Mouse (Mus musculus) cortical plate, adult 2 months (tissue): ENCODE results near the gene Akap6.

Experiments used
- CTCF ChIP-seq: fragments of 200-500 bp; IDR thresholded peaks from 2 replicates; pipeline ENCODE4 v1.5.1; 2011; ENCODE audit warnings: mild to moderate bottlenecking, control low read depth, low read length; ENCODE audit not compliant: insufficient read depth; ENCODE audit errors: extremely low read depth
- POLR2A ChIP-seq: fragments of 200-500 bp; IDR thresholded peaks from 2 replicates; pipeline ENCODE4 v1.6.1; 2011; ENCODE audit warnings: mild to moderate bottlenecking, low read length, control low read depth; ENCODE audit not compliant: insufficient read depth; ENCODE audit errors: extremely low read depth

DNA sequence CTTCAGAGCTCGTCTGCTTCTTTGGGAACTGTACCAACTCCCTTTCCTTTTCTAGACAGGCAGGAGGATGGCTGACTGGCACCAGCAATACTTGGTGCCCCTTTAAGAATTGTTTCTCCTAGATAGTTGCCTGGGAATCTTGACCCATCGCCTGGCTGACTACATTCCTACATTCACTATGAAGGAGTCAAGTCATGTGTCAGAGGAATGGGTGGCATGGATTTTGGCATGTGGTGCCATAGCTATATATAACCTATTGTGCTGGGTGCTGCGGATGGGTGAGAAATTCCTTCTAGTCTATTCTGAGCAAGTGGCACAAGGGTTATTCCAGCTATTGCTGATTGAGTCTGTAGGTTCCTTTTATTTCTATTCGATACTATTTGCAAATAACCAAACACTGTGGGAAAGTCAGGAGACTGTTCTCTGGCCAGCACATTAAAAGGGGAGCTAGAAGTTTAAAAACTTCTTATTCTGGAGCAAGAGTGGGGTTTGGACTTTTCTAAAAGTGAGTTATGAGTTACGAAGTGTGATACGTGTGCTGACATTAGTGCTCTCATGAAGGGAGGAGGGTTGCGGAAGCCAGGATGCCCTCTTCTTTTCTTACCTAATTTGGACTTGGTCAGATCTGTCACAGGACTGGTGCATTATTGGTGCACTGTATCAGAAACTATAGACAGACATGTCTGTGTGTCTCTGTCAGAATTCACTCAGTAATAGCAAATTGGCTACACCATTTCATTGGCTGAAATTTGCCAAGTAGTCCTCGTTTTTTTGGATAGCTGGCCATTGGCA lies 178.0 kb downstream of the Akap6 start:
- TF ChIP-seq CTCF = no peak
- TF ChIP-seq POLR2A = no peak
